Mouse (Mus musculus) heart, postnatal 0 days (tissue): Measurements from ENCODE around the gene Ank. TPM values are rescaled to one million over a fixed set of nuclear protein-coding genes. Genes with fewer than 3 reads are reported as not detected.

Source experiments
- ATAC-seq: fragments of 200-750 bp; cut with Nextera tagmentation; 2 replicates; pipeline ENCODE4 v1.8.0; 2017; ENCODE audit warnings: low read depth, moderate number of reproducible peaks, moderate library complexity; ENCODE audit not compliant: insufficient read depth
- DNase-seq: peaks from one replicate; pipeline ENCODE4 v3.0.0-alpha.2; 2016; ENCODE audit warnings: low spot score
- H3K27ac ChIP-seq: fragments of 300-500 bp; sonication (generic); 2 replicates; pipeline ENCODE4 v1.5.1; 2014; ENCODE audit warnings: low read depth, mild to moderate bottlenecking
- H3K27me3 ChIP-seq: fragments of 300-500 bp; sonication (generic); 2 replicates; pipeline ENCODE4 v1.6.1; 2014; ENCODE audit warnings: low read length, mixed read lengths; ENCODE audit not compliant: control insufficient read depth, insufficient read depth
- H3K36me3 ChIP-seq: fragments of 300-500 bp; sonication (generic); replicated peaks from 2 replicates; pipeline ENCODE4 v1.6.1; 2014; ENCODE audit warnings: low read length, mixed read lengths; ENCODE audit not compliant: control insufficient read depth, insufficient read depth
- H3K4me1 ChIP-seq: fragments of 300-500 bp; sonication (generic); 2 replicates; pipeline ENCODE4 v1.6.1; 2014; ENCODE audit warnings: antibody characterized with exemption; ENCODE audit not compliant: control insufficient read depth, insufficient read depth
- H3K4me2 ChIP-seq: fragments of 300-500 bp; sonication (generic); 2 replicates; pipeline ENCODE4 v1.6.1; 2014; ENCODE audit warnings: low read depth, mild to moderate bottlenecking, low read length, moderate library complexity
- H3K4me3 ChIP-seq: fragments of 300-500 bp; sonication (generic); 2 replicates; pipeline ENCODE4 v1.5.1; 2014; ENCODE audit warnings: low read depth, low read length
- H3K9ac ChIP-seq: fragments of 300-500 bp; sonication (generic); replicated peaks from 2 replicates; pipeline ENCODE4 v1.6.1; 2014; ENCODE audit warnings: low read depth, low read length, mixed read lengths
- H3K9me3 ChIP-seq: fragments of 300-500 bp; sonication (generic); replicated peaks from 2 replicates; pipeline ENCODE4 v1.6.1; 2016; ENCODE audit warnings: low read length; ENCODE audit not compliant: control insufficient read depth
- CTCF ChIP-seq: IDR thresholded peaks from 2 replicates; pipeline ENCODE4 v1.5.1; 2016; ENCODE audit warnings: antibody characterized with exemption, control low read depth, low read depth
- EP300 ChIP-seq: IDR thresholded peaks from 2 replicates; pipeline ENCODE4 v1.6.1; 2016; ENCODE audit warnings: antibody characterized with exemption, low read depth
- WGBS: fragments of 180-500 bp; shearing (Covaris S2); extraction: QIAGEN DNeasy Blood & Tissue Kit; methylation state at CpG from one replicate; pipeline ENCODE4 v1.1.7; 2014; 5-methylcytosine and 5-hydroxymethylcytosine counted together
- microRNA-seq: library from miRNA; unstranded; fragments of <30 nt; microRNA quantifications from one replicate; pipeline ENCODE4, GENCODE M21; 2016
- polyA plus RNA-seq: library from polyadenylated mRNA; unstranded; fragments of >200 nt; fragmentation: Nextera tagmentation; extraction: Ambion mirVana; gene quantifications from 2 replicates; pipeline ENCODE4 v1.2.1, GENCODE M21; 2015
- total RNA-seq: library from RNA; depleted of rRNA; stranded (reverse); fragments of >200 nt; gene quantifications from 2 replicates; pipeline ENCODE4 v1.2.3, GENCODE M21; 2014; ENCODE audit warnings: low replicate concordance; rRNA removed

The Ank gene
- total and polyA plus RNA-seq, 2 experiments from 2014 or later = 21.2 to 30.6 TPM

- Histone ChIP-seq H3K27ac (peak overlapping the region; percentile 87), H3K27me3 (no peaks in the 10 kb centered on the region), H3K9me3 (no peaks in the 10 kb centered on the region), H3K4me1 (peaks cover 41% of the 10 kb centered on the region), H3K36me3 (peaks cover 12% of the 10 kb centered on the region; the same call in 1 of the 2 replicates), H3K4me2 (peak overlapping the region; percentile 67), H3K4me3 (peak overlapping the region; percentile 97), H3K9ac (peak overlapping the region; percentile 96)
- DNase-seq (no peak), ATAC-seq (peak; percentile 44)
- TF ChIP-seq EP300 (no peak), CTCF (no peak)
- WGBS = 2% methylated on average over 47 of the region's 53 CpGs
Observed at GRCm38 (mm10) chr15:27629800-27630600, 163.5 kb downstream of the Ank start.

- DNase-seq (peak; percentile 97), ATAC-seq (peak; percentile 99)
- peak within 1 kb of the TSS; percentile 97 for H3K4me3 ChIP-seq
- H3K27ac ChIP-seq = peak within 1 kb of the TSS; percentile 87
- H3K27me3 ChIP-seq = no peaks in the 10 kb centered on the region
- H3K4me1 ChIP-seq = peaks cover 35% of the 10 kb centered on the region
- no peaks in the 10 kb centered on the region for H3K9me3 ChIP-seq
- H3K4me2 ChIP-seq = peak within 1 kb of the TSS; percentile 67
- WGBS = 7% methylated on average over 55 of the region's 56 CpGs
- TF ChIP-seq CTCF (0 out of 2 replicates have a peak, but pooled peaks have one; percentile 6), EP300 (no peak)
- peak within 1 kb of the TSS; percentile 96 for H3K9ac ChIP-seq
- H3K36me3 ChIP-seq = peaks cover 8% of the 10 kb centered on the region; the same call in 1 of the 2 replicates
Observed at GRCm38 (mm10) chr15:27630601-27631383, 164.3 kb downstream of the Ank start, which contains the start of gene Otulin. Otulin (minus strand) TSS chr15:27630693.

GRCm38 (mm10) chr15:27633941-27634900, 167.7 kb downstream of the Ank start:
- no peaks in the 10 kb centered on the region for H3K36me3 ChIP-seq
- no peak overlapping the region for H3K4me3 ChIP-seq
- ATAC-seq (no peak), DNase-seq (no peak)
- no peak overlapping the region for H3K27ac ChIP-seq
- no peaks in the 10 kb centered on the region for H3K9me3 ChIP-seq
- H3K4me1 ChIP-seq = peaks cover 10% of the 10 kb centered on the region
- no peak overlapping the region for H3K4me2 ChIP-seq
- H3K27me3 ChIP-seq = no peaks in the 10 kb centered on the region
- TF ChIP-seq EP300 = no peak
- WGBS = 65% methylated on average over 8 of the region's 8 CpGs
- no peak overlapping the region for H3K9ac ChIP-seq

GRCm38 (mm10) chr15:27641171-27641570, 174.7 kb downstream of the Ank start:
- Histone ChIP-seq H3K27ac (no peak overlapping the region), H3K9ac (no peak overlapping the region), H3K4me2 (no peak overlapping the region), H3K9me3 (no peaks in the 10 kb centered on the region), H3K4me3 (no peak overlapping the region), H3K4me1 (no peaks in the 10 kb centered on the region), H3K36me3 (no peaks in the 10 kb centered on the region), H3K27me3 (no peaks in the 10 kb centered on the region)
- WGBS = 50% methylated on average over 12 of the region's 12 CpGs
- TF ChIP-seq CTCF (no peak), EP300 (no peak)
- no peak for ATAC-seq
- DNase-seq = no peak

- no peak overlapping the region for H3K27ac ChIP-seq
- WGBS = 85% methylated on average over 3 of the region's 3 CpGs
- TF ChIP-seq CTCF = peak; percentile 74
- TF ChIP-seq EP300 = no peak
- no peak overlapping the region for H3K4me3 ChIP-seq
- no peaks in the 10 kb centered on the region for H3K36me3 ChIP-seq
- DNase-seq = no peak
- H3K4me1 ChIP-seq = no peaks in the 10 kb centered on the region
- ATAC-seq = no peak
- H3K9ac ChIP-seq = no peak overlapping the region
- H3K4me2 ChIP-seq = no peak overlapping the region
- no peaks in the 10 kb centered on the region for H3K9me3 ChIP-seq
- no peaks in the 10 kb centered on the region for H3K27me3 ChIP-seq
Observed at GRCm38 (mm10) chr15:27642895-27643294, 176.4 kb downstream of the Ank start.

Small RNAs within 50 kb of the gene (microRNA-seq; reads per million reads assigned to microRNA genes)
- 0.71 reads per million for gene Mir7117

Other genes with a start within 250 kb of the Ank start
- 32.3 and 36.1 TPM in 2 replicates for gene Otulin, start 164.0 kb downstream of the Ank start, total RNA-seq
- 24.3 and 26.3 TPM in 2 replicates for gene Otulin, start 164.0 kb downstream of the Ank start, polyA plus RNA-seq
- gene Otulinl, start 214.9 kb downstream of the Ank start, total RNA-seq = 0.39 and 15.3 TPM in 2 replicates
- 2.3 and 3.2 TPM in 2 replicates for gene Otulinl, start 214.9 kb downstream of the Ank start, polyA plus RNA-seq